Mouse (Mus musculus) megakaryocyte, embryonic 14.5 days (primary cell): ENCODE measurements around the gene Mcm10.

Experiments
- FLI1 ChIP-seq: IDR thresholded peaks from 2 replicates; pipeline ENCODE4 v1.6.1; 2012; ENCODE audit warnings: low read length, inconsistent platforms, mixed read lengths
- GATA1 ChIP-seq: IDR thresholded peaks from 3 replicates; pipeline ENCODE4 v1.6.1; 2012; ENCODE audit warnings: mixed read lengths, low read length, inconsistent platforms, borderline replicate concordance

DNA sequence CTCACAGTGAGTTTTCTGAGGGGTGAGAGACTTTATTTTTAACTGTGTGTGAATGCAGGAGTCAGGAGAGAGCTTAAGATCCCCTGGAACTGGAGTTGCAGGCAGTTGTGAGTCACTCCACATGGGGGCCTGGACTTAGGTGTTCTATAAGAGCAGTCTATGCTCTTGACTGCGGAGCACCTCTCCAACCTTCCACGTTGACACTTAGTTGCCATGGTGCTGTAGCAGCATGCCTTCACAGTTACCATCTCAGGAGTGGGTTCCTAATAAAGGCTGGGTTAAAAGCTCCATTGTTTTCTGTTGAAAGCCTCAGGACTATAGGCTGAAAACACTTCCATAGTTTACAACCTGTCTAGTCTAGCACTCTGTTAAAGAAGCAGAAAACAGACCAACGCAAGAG lies 24.8 kb upstream of the Mcm10 start:
- TF ChIP-seq GATA1 (no peak), FLI1 (no peak)
